Mouse (Mus musculus) heart, embryonic 12.5 days (tissue): ENCODE results near the gene Mpdu1. TPM values are rescaled to one million over a fixed set of nuclear protein-coding genes. Genes with fewer than 3 reads are reported as not detected.
A peak's percentile ranks its signal among the peaks of the same experiment; 100 is the strongest.

Experiments
- ATAC-seq: fragments of 200-750 bp; cut with Nextera tagmentation; 2 replicates; pipeline ENCODE4 v1.8.0; 2017; ENCODE audit warnings: moderate TSS enrichment, moderate library complexity; ENCODE audit not compliant: insufficient number of reproducible peaks, low FRiP score
- H3K27ac ChIP-seq: fragments of 300-500 bp; sonication (generic); 2 replicates; pipeline ENCODE4 v1.5.1; 2016; ENCODE audit warnings: mild to moderate bottlenecking, moderate library complexity; ENCODE audit not compliant: poor library complexity, severe bottlenecking
- H3K27me3 ChIP-seq: fragments of 300-500 bp; sonication (generic); replicated peaks from 2 replicates; pipeline ENCODE4 v1.6.1; 2016; ENCODE audit warnings: mild to moderate bottlenecking, moderate library complexity
- H3K36me3 ChIP-seq: fragments of 300-500 bp; sonication (generic); 2 replicates; pipeline ENCODE4 v1.6.1; 2016; ENCODE audit warnings: mild to moderate bottlenecking, moderate library complexity
- H3K4me1 ChIP-seq: fragments of 300-500 bp; sonication (generic); replicated peaks from 2 replicates; pipeline ENCODE4 v1.6.1; 2016; ENCODE audit warnings: mild to moderate bottlenecking
- H3K4me2 ChIP-seq: fragments of 300-500 bp; sonication (generic); 2 replicates; pipeline ENCODE4 v1.6.1; 2016; ENCODE audit warnings: mild to moderate bottlenecking, moderate library complexity
- H3K4me3 ChIP-seq: fragments of 300-500 bp; sonication (generic); 2 replicates; pipeline ENCODE4 v1.5.1; 2016; ENCODE audit warnings: mild to moderate bottlenecking
- H3K9ac ChIP-seq: fragments of 300-500 bp; sonication (generic); 2 replicates; pipeline ENCODE4 v1.6.1; 2016; ENCODE audit warnings: mild to moderate bottlenecking, moderate library complexity
- H3K9me3 ChIP-seq: fragments of 300-500 bp; sonication (generic); replicated peaks from 2 replicates; pipeline ENCODE4 v1.6.1; 2016; ENCODE audit warnings: mild to moderate bottlenecking, moderate library complexity
- whole genome bisulfite sequencing: fragments of 180-500 bp; shearing (Covaris S2); methylation state at CpG from one replicate; pipeline ENCODE4 v1.1.7; 2016; 5-methylcytosine and 5-hydroxymethylcytosine counted together
- polyA plus RNA-seq: library from polyadenylated mRNA; unstranded; fragments of >200 nt; fragmentation: Nextera tagmentation; extraction: Ambion mirVana; gene quantifications from 2 replicates; pipeline ENCODE4 v1.2.1, GENCODE M21; 2016

The Mpdu1 gene
- polyA plus RNA-seq, 1 experiment from 2014 or later, result 48.6 TPM

DNA sequence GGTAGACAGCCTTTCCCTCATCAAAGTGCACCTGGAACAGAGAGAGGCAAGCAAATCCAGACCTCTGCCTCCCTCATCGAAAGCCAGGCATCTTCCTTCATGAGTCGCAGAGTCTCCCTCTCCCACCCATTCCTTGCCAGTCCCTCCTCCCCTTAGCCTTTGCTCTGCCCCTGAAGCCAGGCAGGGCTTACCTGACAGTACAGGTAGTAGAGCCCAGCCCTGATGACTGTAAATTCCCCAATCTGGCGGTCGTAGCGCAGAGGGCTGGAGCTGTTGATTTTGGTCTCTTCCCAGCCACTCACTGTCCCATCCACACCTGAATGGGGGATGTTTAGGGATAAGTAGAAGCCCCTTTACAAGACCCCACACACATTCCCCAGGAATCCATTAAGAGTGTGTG is 24.6 kb upstream of the Mpdu1 start:
- Histone ChIP-seq H3K4me1 (peaks cover 29% of the 10 kb centered on the region), H3K4me3 (no peak overlapping the region), H3K9ac (peak overlapping the region; percentile 29; the same call in 1 of the 2 replicates), H3K27me3 (no peaks in the 10 kb centered on the region), H3K9me3 (no peaks in the 10 kb centered on the region), H3K4me2 (no peak overlapping the region), H3K36me3 (no peaks in the 10 kb centered on the region), H3K27ac (no peak overlapping the region)
- no peak for ATAC-seq
- 47% methylated on average over 5 of the region's 5 CpGs for WGBS

DNA sequence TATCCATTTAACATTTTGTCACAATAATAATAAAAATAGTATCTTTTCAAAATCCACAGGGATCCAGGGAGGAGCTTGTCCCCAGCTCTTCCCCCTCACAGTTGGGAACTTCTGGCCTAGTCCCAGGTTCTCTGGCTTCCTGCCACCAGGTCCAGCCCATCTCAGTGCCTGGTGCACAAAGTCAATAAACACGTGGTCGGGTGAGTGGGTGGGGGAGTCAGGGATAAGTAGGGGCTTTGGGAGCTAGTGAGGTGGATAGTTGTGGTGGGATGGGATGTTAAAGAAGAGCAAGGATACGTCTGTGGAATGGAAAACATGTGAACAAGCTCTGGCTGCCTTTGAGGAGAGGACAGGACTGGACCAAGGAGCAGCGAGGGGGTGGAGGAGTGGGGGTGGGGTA is 23.9 kb upstream of the Mpdu1 start:
- no peak overlapping the region for H3K4me3 ChIP-seq
- H3K9ac ChIP-seq, result peak overlapping the region; percentile 29; the same call in 1 of the 2 replicates
- no peak overlapping the region for H3K27ac ChIP-seq
- WGBS, result 11% methylated on average over 4 of the region's 4 CpGs
- no peak overlapping the region for H3K4me2 ChIP-seq
- H3K27me3 ChIP-seq, result no peaks in the 10 kb centered on the region
- H3K4me1 ChIP-seq, result peaks cover 29% of the 10 kb centered on the region
- H3K36me3 ChIP-seq, result no peaks in the 10 kb centered on the region
- ATAC-seq, result no peak
- H3K9me3 ChIP-seq, result no peaks in the 10 kb centered on the region

DNA sequence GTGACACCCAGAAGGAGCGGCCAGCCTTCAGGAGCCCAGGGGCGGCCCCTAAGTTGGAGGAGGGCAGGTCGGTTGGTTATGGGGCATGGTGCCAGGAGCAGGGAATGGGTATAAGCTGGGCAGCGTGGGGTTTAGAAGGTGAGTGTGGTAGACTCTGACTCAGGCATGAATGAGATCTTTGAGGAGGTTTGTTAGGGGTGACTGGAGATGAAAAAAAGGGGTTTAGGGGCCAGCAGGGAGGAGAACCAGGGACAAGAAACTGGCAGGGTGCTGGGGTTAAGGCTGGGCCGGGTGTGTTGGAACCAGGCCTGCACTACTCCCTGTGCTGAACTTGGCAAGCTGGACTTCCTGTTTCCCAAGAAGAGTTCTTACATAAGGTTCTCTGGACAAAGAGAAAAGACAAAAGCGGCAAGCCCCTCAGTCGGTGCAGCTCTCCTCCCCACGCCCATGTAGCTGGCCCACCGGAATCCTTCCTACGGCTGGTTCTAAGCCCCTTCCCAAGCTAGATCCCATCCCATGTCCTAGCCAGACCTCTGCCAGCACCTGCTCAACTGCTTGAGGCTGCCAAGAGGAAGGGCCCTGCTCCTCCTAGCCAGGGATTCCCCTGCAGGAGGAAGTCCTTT is 23.2 kb upstream of the Mpdu1 start, which contains the start of gene Tnfsf13:
Gene Tnfsf13, minus strand, starts transcription at position 259 of the 623 bp plus-strand sequence.
- Histone ChIP-seq H3K4me1 (peaks cover 34% of the 10 kb centered on the region), H3K27ac (peak within 1 kb of the TSS; percentile 77), H3K4me2 (peak within 1 kb of the TSS; percentile 30; the same call in 1 of the 2 replicates), H3K36me3 (no peaks in the 10 kb centered on the region), H3K9ac (peak within 1 kb of the TSS; percentile 29; the same call in 1 of the 2 replicates), H3K9me3 (no peaks in the 10 kb centered on the region), H3K4me3 (no peak within 1 kb of the TSS), H3K27me3 (no peaks in the 10 kb centered on the region)
- ATAC-seq, result no peak
- WGBS, result 64% methylated on average over 10 of the region's 10 CpGs

DNA sequence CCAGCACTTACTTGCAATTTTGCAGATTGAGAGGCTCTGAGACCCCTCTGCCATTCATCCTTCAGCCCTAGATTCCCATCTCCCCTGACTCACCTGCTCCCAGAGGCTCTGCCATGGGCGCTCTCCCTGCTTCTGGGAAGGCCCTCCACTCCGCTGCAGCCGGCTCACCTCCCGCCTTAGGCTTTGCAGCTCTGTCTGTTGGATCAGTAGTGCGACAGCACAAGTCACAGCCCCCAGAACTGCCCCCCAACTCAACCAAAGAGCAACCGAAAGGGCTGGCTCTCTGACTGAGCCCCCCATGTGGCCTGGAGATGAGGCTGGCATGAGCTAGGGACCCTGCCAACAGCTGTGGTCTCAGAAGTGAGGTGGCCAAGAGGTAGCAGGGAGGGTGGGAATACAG is 22.5 kb upstream of the Mpdu1 start:
- Histone ChIP-seq H3K27me3 (no peaks in the 10 kb centered on the region), H3K36me3 (peaks cover 5% of the 10 kb centered on the region), H3K4me3 (no peak overlapping the region), H3K4me1 (peaks cover 41% of the 10 kb centered on the region), H3K9me3 (no peaks in the 10 kb centered on the region), H3K4me2 (no peak overlapping the region), H3K9ac (no peak overlapping the region), H3K27ac (peak overlapping the region; percentile 51; the same call in 1 of the 2 replicates)
- 80% methylated on average over 6 of the region's 6 CpGs for WGBS
- no peak for ATAC-seq

DNA sequence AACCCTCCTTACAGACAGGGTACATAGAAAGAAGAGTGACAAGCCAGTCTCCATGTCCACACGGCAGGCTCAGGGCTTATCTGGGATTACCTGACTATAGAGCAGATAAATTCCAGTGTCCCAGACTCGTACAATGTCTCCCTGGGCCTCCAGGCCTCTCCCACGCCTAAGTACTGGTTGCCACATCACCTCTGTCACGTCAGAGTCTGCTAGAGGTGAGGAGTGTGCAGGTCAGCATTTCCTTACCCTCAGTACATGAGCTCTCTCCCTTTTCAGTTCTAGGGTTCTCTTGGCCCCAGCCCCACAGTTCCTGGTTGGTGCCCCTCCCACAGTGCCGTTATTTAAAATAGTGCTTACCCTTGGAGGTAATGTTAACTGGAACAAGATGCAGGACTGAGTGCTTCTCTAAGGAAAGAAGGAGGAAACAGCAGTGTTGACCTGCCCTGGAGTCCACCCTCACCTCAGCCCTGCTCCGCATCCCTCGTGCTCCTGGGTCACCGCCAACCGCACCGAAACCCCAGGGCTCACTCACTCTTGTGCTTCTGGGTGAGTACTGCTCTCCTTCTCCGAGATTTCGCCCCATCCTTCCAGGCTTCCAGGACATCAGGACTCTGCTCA is 21.8 kb upstream of the Mpdu1 start:
- 79% methylated on average over 12 of the region's 12 CpGs for WGBS
- ATAC-seq, result no peak
- Histone ChIP-seq H3K27ac (no peak overlapping the region), H3K4me1 (peaks cover 47% of the 10 kb centered on the region), H3K4me3 (no peak overlapping the region), H3K27me3 (no peaks in the 10 kb centered on the region), H3K9ac (no peak overlapping the region), H3K36me3 (peaks cover 12% of the 10 kb centered on the region), H3K4me2 (no peak overlapping the region), H3K9me3 (no peaks in the 10 kb centered on the region)

DNA sequence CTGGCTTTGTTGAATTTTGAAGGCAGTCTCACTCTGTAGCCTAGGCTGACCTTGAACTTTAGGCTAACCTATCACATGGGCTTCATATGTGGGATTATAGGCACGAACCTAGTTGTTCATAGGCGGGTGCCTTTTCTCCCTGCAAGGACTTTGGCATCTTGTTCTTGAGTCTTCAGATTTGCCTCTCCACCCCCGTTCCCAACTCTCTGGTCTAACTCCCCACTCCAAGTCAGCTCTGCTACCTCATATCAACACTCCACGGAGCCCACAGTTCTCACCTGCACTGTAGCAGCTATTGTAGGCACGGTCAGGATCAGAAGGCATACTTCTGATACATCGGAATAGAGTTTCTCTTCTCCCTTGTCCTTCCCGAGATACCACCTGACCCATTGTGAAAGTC is 21.1 kb upstream of the Mpdu1 start:
- H3K4me3 ChIP-seq, result no peak overlapping the region
- H3K9me3 ChIP-seq, result no peaks in the 10 kb centered on the region
- peaks cover 48% of the 10 kb centered on the region for H3K4me1 ChIP-seq
- H3K4me2 ChIP-seq, result no peak overlapping the region
- no peak overlapping the region for H3K27ac ChIP-seq
- no peak for ATAC-seq
- H3K27me3 ChIP-seq, result no peaks in the 10 kb centered on the region
- H3K36me3 ChIP-seq, result peaks cover 18% of the 10 kb centered on the region
- H3K9ac ChIP-seq, result no peak overlapping the region
- WGBS, result 69% methylated on average over 7 of the region's 7 CpGs

DNA sequence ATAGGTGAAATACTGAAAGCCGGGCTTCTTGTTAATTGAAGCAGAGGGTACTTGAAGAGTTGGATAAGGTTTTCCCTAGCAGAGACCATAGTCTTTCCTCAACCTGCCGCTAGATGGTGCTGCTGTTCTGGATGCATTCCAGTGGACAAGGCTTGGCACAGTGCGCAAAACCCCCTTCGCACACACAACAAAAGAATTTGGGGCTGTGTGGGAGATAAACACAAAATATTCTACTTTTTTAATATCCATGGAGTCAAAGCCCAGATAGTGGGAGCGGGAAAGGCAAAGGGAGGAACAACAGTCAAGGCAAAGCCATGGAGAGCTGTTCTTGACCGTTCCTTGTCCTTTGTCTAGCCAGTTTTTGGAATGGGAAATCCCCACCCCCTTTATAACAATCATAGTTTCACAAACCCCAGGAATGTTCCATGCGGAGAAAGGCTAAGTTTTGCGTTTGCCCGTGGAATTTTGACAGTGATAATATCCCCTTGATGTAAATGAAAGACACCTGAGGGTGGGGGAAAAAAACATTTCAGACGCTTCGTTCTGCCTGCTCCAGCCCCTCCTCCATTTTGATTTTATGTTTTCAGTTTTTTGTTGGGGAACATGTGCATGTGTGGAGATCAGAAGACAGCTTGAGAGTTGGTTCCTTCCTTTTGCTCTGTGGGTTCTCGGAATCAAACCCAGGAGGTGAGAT is 20.5 kb upstream of the Mpdu1 start:
- no peak overlapping the region for H3K27ac ChIP-seq
- 27% methylated on average over 12 of the region's 12 CpGs for WGBS
- no peaks in the 10 kb centered on the region for H3K27me3 ChIP-seq
- no peaks in the 10 kb centered on the region for H3K9me3 ChIP-seq
- 0 out of 2 replicates have a peak overlapping the region, but pooled peaks have one; percentile 35 for H3K9ac ChIP-seq
- peak overlapping the region; percentile 67 for H3K4me3 ChIP-seq
- H3K4me2 ChIP-seq, result peak overlapping the region; percentile 91
- peaks cover 48% of the 10 kb centered on the region for H3K4me1 ChIP-seq
- no peak for ATAC-seq
- H3K36me3 ChIP-seq, result peaks cover 24% of the 10 kb centered on the region

DNA sequence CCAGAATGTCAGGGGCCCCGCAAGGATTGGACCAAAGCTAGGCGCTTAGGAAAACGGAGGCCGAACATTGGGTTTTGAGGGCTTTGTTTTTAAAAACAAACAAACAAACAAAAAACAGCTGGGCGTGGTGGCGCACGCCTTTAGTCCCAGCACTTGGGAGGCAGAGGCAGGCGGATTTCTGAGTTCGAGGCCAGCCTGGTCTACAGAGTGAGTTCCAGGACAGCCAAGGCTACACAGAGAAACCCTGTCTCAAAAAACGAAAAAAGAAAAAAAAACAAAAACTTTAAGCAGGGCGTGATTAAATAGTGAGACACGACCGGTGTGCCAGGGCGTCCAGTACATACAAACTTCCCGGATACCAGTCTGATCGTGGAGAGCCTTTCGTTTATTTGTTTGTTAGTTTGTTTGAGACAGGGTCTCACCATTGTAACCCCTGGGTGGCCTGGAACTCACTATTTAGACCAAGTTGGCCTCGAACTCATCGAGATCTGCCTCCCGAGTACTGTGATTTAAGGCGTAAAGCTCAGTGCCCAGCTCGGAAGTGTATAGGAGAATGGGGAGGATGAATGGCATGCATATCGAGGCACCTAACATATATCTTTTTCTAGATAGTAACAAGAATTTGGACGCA is 19.9 kb upstream of the Mpdu1 start:
- WGBS, result 24% methylated on average over 24 of the region's 24 CpGs
- Histone ChIP-seq H3K27me3 (no peaks in the 10 kb centered on the region), H3K4me2 (peak overlapping the region; percentile 91), H3K4me1 (peaks cover 48% of the 10 kb centered on the region), H3K36me3 (peaks cover 30% of the 10 kb centered on the region), H3K9ac (peak overlapping the region; percentile 88), H3K4me3 (peak overlapping the region; percentile 67), H3K27ac (peak overlapping the region; percentile 94), H3K9me3 (no peaks in the 10 kb centered on the region)
- no peak for ATAC-seq

DNA sequence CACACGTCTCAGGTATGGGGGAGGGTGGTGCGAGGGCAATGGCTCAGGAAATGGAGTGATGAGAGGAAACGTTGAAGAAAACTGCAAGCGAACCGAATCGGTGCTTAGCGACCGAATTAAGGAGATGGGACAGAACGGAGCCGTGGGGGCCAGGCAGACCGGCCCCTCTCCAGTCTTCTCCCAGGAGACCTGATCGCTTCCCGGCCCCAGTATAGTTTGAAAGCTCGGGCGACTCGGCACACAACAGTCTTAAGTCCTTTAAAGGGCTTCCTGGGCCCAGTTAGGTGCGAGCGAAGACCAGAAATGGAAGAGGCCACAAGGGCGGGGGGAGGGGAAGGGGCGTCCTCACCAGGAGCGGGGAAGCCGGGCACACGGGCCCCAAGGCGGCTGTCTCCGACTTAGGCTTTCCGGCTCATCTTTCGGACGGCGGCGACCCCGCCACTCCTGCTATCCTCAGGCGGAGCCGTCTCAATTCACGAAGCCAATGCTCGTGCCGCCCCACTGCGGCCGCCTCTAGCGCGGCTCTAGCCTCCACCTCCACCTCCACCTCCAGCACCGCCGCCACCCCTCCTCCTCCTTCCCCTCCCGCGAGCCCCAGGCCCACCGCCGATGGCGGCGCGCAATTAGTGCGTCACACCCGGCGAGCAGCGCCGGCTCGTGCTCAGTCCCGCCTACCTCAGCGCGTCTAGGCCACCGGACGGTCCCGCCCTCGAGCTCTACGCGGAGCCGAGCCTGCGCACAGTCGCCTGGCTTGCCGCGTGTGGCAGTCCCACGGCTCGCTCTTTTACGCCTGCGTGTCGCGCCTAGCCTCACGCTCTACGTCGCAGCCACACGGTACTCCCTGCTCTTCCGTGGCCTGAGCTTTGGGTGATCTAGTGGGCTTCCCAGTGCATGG is 19.1 kb upstream of the Mpdu1 start, which contains the start of gene Senp3:
Gene Senp3, minus strand, starts transcription at position 771 of the 895 bp plus-strand sequence.
- H3K36me3 ChIP-seq, result peaks cover 37% of the 10 kb centered on the region
- peak within 1 kb of the TSS; percentile 88 for H3K9ac ChIP-seq
- H3K27me3 ChIP-seq, result no peaks in the 10 kb centered on the region
- WGBS, result under 1% methylated on average over 79 of the region's 80 CpGs
- peak within 1 kb of the TSS; percentile 67 for H3K4me3 ChIP-seq
- peaks cover 42% of the 10 kb centered on the region for H3K4me1 ChIP-seq
- ATAC-seq, result peak; percentile 95
- H3K4me2 ChIP-seq, result peak within 1 kb of the TSS; percentile 91
- H3K9me3 ChIP-seq, result no peaks in the 10 kb centered on the region
- H3K27ac ChIP-seq, result peak within 1 kb of the TSS; percentile 94

DNA sequence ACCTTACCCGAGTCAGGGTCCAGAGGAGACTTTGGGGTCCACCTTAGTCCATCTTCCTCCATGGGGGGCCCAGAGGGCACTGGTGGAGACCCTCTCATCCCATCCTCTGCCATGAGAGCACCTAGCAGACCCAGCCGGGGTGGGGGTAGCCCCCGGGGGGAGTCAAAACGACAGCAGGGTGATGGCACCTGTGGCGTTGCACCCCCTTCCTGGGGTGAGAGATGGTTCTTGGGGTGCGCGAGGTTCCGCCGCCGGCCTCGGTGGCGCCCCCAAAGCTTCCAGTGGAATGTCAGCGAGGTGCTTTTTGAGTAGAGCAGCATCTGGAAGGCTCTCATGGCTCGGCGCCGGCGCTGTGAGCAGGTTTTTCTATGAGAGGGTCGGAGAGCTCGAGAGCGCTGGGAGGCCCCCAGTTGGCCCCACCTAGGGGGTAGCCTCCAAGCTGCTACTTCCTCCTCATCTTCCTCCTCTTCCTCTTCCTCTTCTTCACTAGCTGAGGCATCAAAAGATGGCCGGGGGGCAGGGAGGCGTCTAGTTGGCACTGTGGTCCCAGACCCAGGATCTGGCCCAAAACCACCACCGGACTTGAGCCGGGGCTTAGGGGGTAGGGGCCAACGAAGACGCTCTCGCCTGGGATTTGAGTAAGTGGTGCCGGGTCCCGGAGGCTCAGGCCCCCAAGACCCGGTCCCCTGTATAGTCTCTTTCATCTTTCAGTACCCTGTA is 17.9 kb upstream of the Mpdu1 start:
- no peaks in the 10 kb centered on the region for H3K27me3 ChIP-seq
- ATAC-seq, result no peak
- peak overlapping the region; percentile 67 for H3K4me3 ChIP-seq
- no peak overlapping the region for H3K27ac ChIP-seq
- peak overlapping the region; percentile 88 for H3K9ac ChIP-seq
- H3K9me3 ChIP-seq, result no peaks in the 10 kb centered on the region
- H3K36me3 ChIP-seq, result peaks cover 49% of the 10 kb centered on the region
- peak overlapping the region; percentile 91 for H3K4me2 ChIP-seq
- WGBS, result 87% methylated on average over 30 of the region's 30 CpGs
- H3K4me1 ChIP-seq, result peaks cover 32% of the 10 kb centered on the region
